Mouse (Mus musculus) liver, postnatal 0 days (tissue): ENCODE measurements around the gene Smad5.

ENCODE experiments used
- CTCF ChIP-seq: sonication (generic); IDR thresholded peaks from 2 replicates; pipeline ENCODE4 v1.5.1; 2016; ENCODE audit warnings: antibody characterized with exemption, low read depth
- EP300 ChIP-seq: IDR thresholded peaks from 2 replicates; pipeline ENCODE4 v1.6.1; 2016; ENCODE audit warnings: antibody characterized with exemption, low read depth, mild to moderate bottlenecking

DNA sequence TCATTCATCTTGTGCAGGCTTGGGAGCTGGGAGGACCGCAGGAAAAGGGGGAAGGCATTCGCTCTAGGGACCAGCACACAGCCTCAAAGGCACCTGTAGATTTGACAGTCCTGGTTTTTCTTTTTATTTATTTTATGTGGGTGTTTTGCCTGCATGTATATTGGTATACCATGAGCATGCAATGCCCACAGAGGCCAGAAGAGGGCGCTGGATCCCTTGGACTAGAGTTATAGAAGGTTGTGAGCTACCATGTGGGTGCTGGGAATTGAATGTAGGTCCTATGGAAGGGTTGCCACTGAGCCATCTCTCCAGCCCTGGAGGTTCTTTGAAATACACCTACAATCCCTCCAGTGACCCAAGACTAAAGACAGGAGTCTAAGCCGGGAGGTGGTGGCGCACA lies 68.0 kb downstream of the Smad5 start:
- TF ChIP-seq CTCF: peak; percentile 40
- no peak for TF ChIP-seq EP300
